Mouse (Mus musculus) CH12.LX (cell line): Measurements from ENCODE around the gene Med18. TPM values are rescaled to one million over a fixed set of nuclear protein-coding genes. Genes with fewer than 3 reads are reported as not detected.
A peak's percentile ranks its signal among the peaks of the same experiment; 100 is the strongest.
"Not testable (repeated sequence)": the region's sequence is repeated elsewhere in the genome, so short reads cannot be mapped to it uniquely, and the experiment has no call there.

Experiments used
- DNase-seq: peaks from one replicate; pipeline ENCODE4 v3.0.0-alpha.2; 2013; ENCODE audit errors: extremely low read depth
- H3K27ac ChIP-seq: 2 replicates; pipeline ENCODE4 v1.5.1; 2012; ENCODE audit warnings: low read depth, mild to moderate bottlenecking, control low read depth, moderate library complexity; ENCODE audit not compliant: insufficient read depth
- H3K27me3 ChIP-seq: replicated peaks from 2 replicates; pipeline ENCODE3; 2012; ENCODE audit warnings: inconsistent platforms
- H3K36me3 ChIP-seq, 2 experiments: replicated peaks in 1 of 2; 2 replicates each; pipeline versions ENCODE3 to v1.6.1; 2012; ENCODE audit warnings: inconsistent platforms in 1 of 2, low read length in 1 of 2, mild to moderate bottlenecking in 1 of 2, mixed read lengths in 1 of 2, moderate library complexity in 1 of 2; ENCODE audit not compliant: control insufficient read depth in 1 of 2, insufficient read depth in 1 of 2
- H3K4me1 ChIP-seq, 2 experiments: 2 replicates each; pipeline ENCODE4 v1.6.1; 2012; ENCODE audit warnings: inconsistent platforms in 1 of 2, moderate library complexity in 1 of 2; ENCODE audit not compliant: insufficient read depth in 2 of 2, control insufficient read depth in 1 of 2
- H3K4me2 ChIP-seq: 2 replicates; pipeline ENCODE4 v1.6.1; 2012; ENCODE audit warnings: low read depth, mild to moderate bottlenecking, control low read depth; ENCODE audit not compliant: poor library complexity, insufficient read depth, severe bottlenecking
- H3K4me3 ChIP-seq, 3 experiments: fragments of 150-350 bp in 1 of 3; sonication (generic) in 1 of 3; replicated peaks in 1 of 3; 2 replicates each; pipeline versions ENCODE3 to v1.5.1; 2011 to 2012; ENCODE audit warnings: low read depth in 2 of 3, low read length in 2 of 3, mild to moderate bottlenecking in 2 of 3, moderate library complexity in 2 of 3, control low read depth in 1 of 3, improper control_type of control experiment in 1 of 3, inconsistent platforms in 1 of 3, mixed read lengths in 1 of 3; ENCODE audit not compliant: poor library complexity in 1 of 3
- H3K79me2 ChIP-seq: replicated peaks from 2 replicates; pipeline ENCODE4 v1.6.1; 2012; ENCODE audit warnings: mild to moderate bottlenecking, moderate library complexity; ENCODE audit not compliant: control insufficient read depth, poor library complexity, insufficient read depth, severe bottlenecking; ENCODE audit errors: extremely low read depth
- H3K9ac ChIP-seq: 2 replicates; pipeline ENCODE4 v1.6.1; 2012; ENCODE audit warnings: low read depth, mild to moderate bottlenecking, control low read depth, moderate library complexity; ENCODE audit not compliant: insufficient read depth
- H3K9me3 ChIP-seq: replicated peaks from 2 replicates; pipeline ENCODE3; 2012; ENCODE audit warnings: low read length, inconsistent platforms, mixed read lengths
- CHD1 ChIP-seq: IDR thresholded peaks from 2 replicates; pipeline ENCODE4 v1.6.1; 2012; ENCODE audit warnings: low read depth, low read length, improper control_type of control experiment, inconsistent platforms
- CTCF ChIP-seq, 2 experiments: IDR thresholded peaks in 1 of 2; conservative IDR thresholded peaks in 1 of 2; 2 replicates each; pipeline ENCODE4 v1.5.1; 2011 to 2012; ENCODE audit warnings: low read depth in 2 of 2, low read length in 2 of 2, improper control_type of control experiment in 1 of 2, inconsistent platforms in 1 of 2, mild to moderate bottlenecking in 1 of 2, moderate library complexity in 1 of 2
- GABPA ChIP-seq: IDR thresholded peaks from 2 replicates; pipeline ENCODE4 v1.6.1; 2012; ENCODE audit warnings: low read depth, low read length, improper control_type of control experiment, inconsistent platforms; ENCODE audit not compliant: insufficient replicate concordance
- RAD21 ChIP-seq: IDR thresholded peaks from 2 replicates; pipeline ENCODE4 v1.6.1; 2011; ENCODE audit warnings: low read depth, mild to moderate bottlenecking, low read length, improper control_type of control experiment, moderate library complexity
- SMC3 ChIP-seq: IDR thresholded peaks from 2 replicates; pipeline ENCODE4 v1.6.1; 2011; ENCODE audit warnings: low read depth, low read length, improper control_type of control experiment
- UBTF ChIP-seq: IDR thresholded peaks from 2 replicates; pipeline ENCODE4 v1.6.1; 2012; ENCODE audit warnings: low read depth, mild to moderate bottlenecking, inconsistent platforms, low read length, improper control_type of control experiment, moderate library complexity
- ZC3H11A ChIP-seq: IDR thresholded peaks from 2 replicates; pipeline ENCODE4 v1.6.1; 2012; ENCODE audit warnings: low read depth, mild to moderate bottlenecking, inconsistent platforms, low read length, improper control_type of control experiment
- ZNF384 ChIP-seq: IDR thresholded peaks from 2 replicates; pipeline ENCODE4 v1.6.1; 2012; ENCODE audit warnings: low read depth, low read length, improper control_type of control experiment, inconsistent platforms
- dilution Hi-C: fragments of 300-500 bp; cut with MboI; formaldehyde crosslinking; loops from 2 replicates; pipeline ENCODE4 v1.14.3; 2020; ENCODE audit warnings: low sequenced_read_pairs; ENCODE audit not compliant: extremely low pct_unique_long_range_greater_than_20kb, extremely low pct_ligation_motif_present
- in situ Hi-C: fragments of 300-500 bp; cut with MboI; formaldehyde crosslinking; loops from 3 replicates; pipeline ENCODE4 v1.14.3; 2019; ENCODE audit warnings: low sequenced_read_pairs, low pct_ligation_motif_present, low pct_unique_long_range_greater_than_20kb, mixed read lengths
- polyA plus RNA-seq: library from polyadenylated mRNA; unstranded; fragments of >175 nt; gene quantifications from 2 replicates; pipeline ENCODE4 v1.2.1, GENCODE M21; 2012; ENCODE audit warnings: low read depth; ENCODE audit not compliant: insufficient read length
- total RNA-seq, 2 experiments: library from RNA; depleted of rRNA; stranded (reverse); fragments of 300-350 nt in 1 of 2; fragments of >200 nt in 1 of 2; gene quantifications; 2 replicates each; pipeline ENCODE4 v1.2.3; 2012 to 2014

Med18 gene
- total and polyA plus RNA-seq, 3 experiments, result 12.7 to 17.6 (median 15.5) TPM

DNA sequence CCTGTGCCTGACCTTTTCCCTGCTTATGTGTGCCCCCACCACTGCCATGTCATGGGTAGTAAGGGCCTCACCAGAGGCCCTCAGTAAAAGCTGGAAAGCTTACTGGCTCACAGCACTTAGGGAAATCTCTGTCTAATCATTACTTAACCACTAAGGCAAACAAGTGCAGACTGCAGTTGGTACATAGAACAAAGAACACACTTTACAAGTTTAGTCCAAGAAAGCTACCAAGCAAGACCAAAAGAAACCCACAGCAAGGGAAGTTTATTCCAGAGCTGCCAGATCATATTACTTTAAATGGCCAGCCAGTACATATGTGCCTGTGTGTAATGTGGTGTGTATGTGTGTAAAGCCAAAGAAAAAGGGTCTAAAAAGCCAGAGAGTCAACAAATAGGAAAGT is 47.8 kb downstream of the Med18 start (continued):
- no peak for TF ChIP-seq UBTF

GRCm38 (mm10) chr4:132413257-132413656 is 50.5 kb downstream of the Med18 start:
- H3K4me3 ChIP-seq, H3K9ac ChIP-seq, H3K36me3 ChIP-seq, H3K27me3 ChIP-seq, DNase-seq, H3K27ac ChIP-seq, dilution Hi-C loops, H3K4me2 ChIP-seq, H3K9me3 ChIP-seq, H3K79me2 ChIP-seq: not testable (repeated sequence)
- in situ Hi-C loops, result loop anchor here (5.0 to 25.0 kb wide), 4 partner anchors 58 to 226 kb away; partner anchors contain the start of genes Rcc1 and Sesn2
- 0 out of 2 replicates have a peak, but pooled peaks have one; percentile 43 for TF ChIP-seq ZNF384
- H3K4me1 ChIP-seq, result peaks cover 8 to 26% of the 10 kb centered on the region in 2 experiments; a peak in 3 of 4 replicates

GRCm38 (mm10) chr4:132411322-132412094 is 52.2 kb downstream of the Med18 start:
- H3K9ac ChIP-seq, result no peak overlapping the region
- H3K4me3 ChIP-seq, result no peak overlapping the region
- dilution Hi-C loops (no loop called here), in situ Hi-C loops (loop anchor here (5.0 to 25.0 kb wide), 4 partner anchors 57 to 224 kb away; partner anchors contain the start of genes Rcc1 and Sesn2)
- peaks cover 4% of the 10 kb centered on the region for H3K79me2 ChIP-seq
- H3K36me3 ChIP-seq, result peaks cover 0 to 7% of the 10 kb centered on the region in 2 experiments
- H3K4me1 ChIP-seq, result peaks cover 8 to 26% of the 10 kb centered on the region in 2 experiments; a peak in 3 of 4 replicates
- no peaks in the 10 kb centered on the region for H3K9me3 ChIP-seq
- H3K4me2 ChIP-seq, result no peak overlapping the region
- no peaks in the 10 kb centered on the region for H3K27me3 ChIP-seq
- H3K27ac ChIP-seq, result no peak overlapping the region
- peak; percentile 64 for DNase-seq
- TF ChIP-seq ZC3H11A (0 out of 2 replicates have a peak, but pooled peaks have one; percentile 10), SMC3 (peak; percentile 64), RAD21 (peak; percentile 92), CHD1 (no peak), GABPA (no peak), CTCF (conservative IDR thresholded peaks at IDR 0.05 in 1 of 2, IDR thresholded peaks at IDR 0.05 in 1 of 2; ENCODE audit: low read depth in 2 of 2, low read length in 2 of 2) (peak; percentile 50 to 84)
